ENCODE assay signal across 24 mouse cellular contexts in genomic region chr14:58322461-58322860, GRCm38 (mm10).
DNase-seq lines count a peak whose midpoint lies in the region; ATAC-seq and TF ChIP-seq lines count a peak whose summit lies in the region.
"Had no signal": no experiment of that assay in that cellular context is flagged by ENCODE, and none has a peak within 500 bp of the region (broad histone marks: within the 10 kb centered on the region; RNA-seq: fewer than 3 reads in every experiment).

No protein-coding gene starts in this region.

- no peak overlapping the region for H3K4me3 ChIP-seq in kidney, postnatal 0 days (replicated peaks; ENCODE audit: low read depth, low read length)
- no peak overlapping the region for H3K4me3 ChIP-seq in kidney, embryonic 14.5 days (ENCODE audit: low read length)
- H3K4me3 ChIP-seq in midbrain, postnatal 0 days (ENCODE audit: low read depth, low read length) = no peak overlapping the region
- H3K4me3 ChIP-seq in midbrain, embryonic 13.5 days (replicated peaks) = no peak overlapping the region
- H3K4me3 ChIP-seq: forebrain, embryonic 13.5 days; heart, embryonic 12.5 days; hindbrain, embryonic 12.5 days; left cerebral cortex, adult 2 months; limb, embryonic 10.5 days; liver, embryonic 15.5 days; lung, embryonic 15.5 days; midbrain, embryonic 10.5 days; neural tube, embryonic 15.5 days had no signal

- H3K9me3 ChIP-seq in kidney, postnatal 0 days (replicated peaks; ENCODE audit: low read length) = no peaks in the 10 kb centered on the region
- no peaks in the 10 kb centered on the region for H3K9me3 ChIP-seq in kidney, embryonic 14.5 days (ENCODE audit: control insufficient read depth, low read length)
- H3K9me3 ChIP-seq in midbrain, postnatal 0 days (ENCODE audit: low read length) = no peaks in the 10 kb centered on the region
- H3K9me3 ChIP-seq in midbrain, embryonic 13.5 days = no peaks in the 10 kb centered on the region
- H3K9me3 ChIP-seq: forebrain, embryonic 13.5 days; heart, embryonic 12.5 days; hindbrain, embryonic 12.5 days; limb, embryonic 10.5 days; liver, embryonic 15.5 days; lung, embryonic 15.5 days; midbrain, embryonic 10.5 days; neural tube, embryonic 15.5 days had no signal

- no peak overlapping the region for H3K4me2 ChIP-seq in kidney, postnatal 0 days (ENCODE audit: low read length)
- no peak overlapping the region for H3K4me2 ChIP-seq in kidney, embryonic 14.5 days (replicated peaks; ENCODE audit: low read depth, low read length)
- H3K4me2 ChIP-seq in midbrain, postnatal 0 days (ENCODE audit: low read depth, low read length, poor library complexity, severe bottlenecking) = no peak overlapping the region
- no peak overlapping the region for H3K4me2 ChIP-seq in midbrain, embryonic 13.5 days (replicated peaks)
- H3K4me2 ChIP-seq: forebrain, embryonic 13.5 days; heart, embryonic 12.5 days; hindbrain, embryonic 12.5 days; liver, embryonic 15.5 days; lung, embryonic 15.5 days; neural tube, embryonic 15.5 days had no signal

- 0 out of 2 replicates have a peak, but pooled peaks cover 2% of the 10 kb centered on the region for H3K4me1 ChIP-seq in kidney, postnatal 0 days (replicated peaks; ENCODE audit: insufficient read depth, low read length)
- no peaks in the 10 kb centered on the region for H3K4me1 ChIP-seq in kidney, embryonic 14.5 days (ENCODE audit: control insufficient read depth, insufficient read depth, low read length)
- no peaks in the 10 kb centered on the region for H3K4me1 ChIP-seq in midbrain, postnatal 0 days (ENCODE audit: insufficient read depth, low read length)
- no peaks in the 10 kb centered on the region for H3K4me1 ChIP-seq in midbrain, embryonic 13.5 days (replicated peaks)
- H3K4me1 ChIP-seq: forebrain, embryonic 13.5 days; liver, embryonic 15.5 days; midbrain, embryonic 10.5 days; neural tube, embryonic 15.5 days had no signal

- DNase-seq in heart, adult 11 months = peak; percentile 94
- DNase-seq in heart, adult 8-10 months (ENCODE audit: low spot score) = no peak
- peak; percentile 26 for DNase-seq in kidney, postnatal 0 days (ENCODE audit: low spot score)
- DNase-seq in midbrain, postnatal 0 days (ENCODE audit: low spot score) = peak; percentile 37
- DNase-seq: cerebellum, adult 11 months; heart, postnatal 10 days; liver; lung, postnatal 36 days had no signal

- 68% methylated on average over 4 of the region's 4 CpGs for WGBS in kidney, postnatal 0 days
- 69% methylated on average over 4 of the region's 4 CpGs for WGBS in kidney, embryonic 14.5 days
- WGBS in midbrain, postnatal 0 days = 76% methylated on average over 4 of the region's 4 CpGs
- 76% methylated on average over 4 of the region's 4 CpGs for WGBS in midbrain, embryonic 13.5 days

- H3K9ac ChIP-seq in kidney, postnatal 0 days (ENCODE audit: low read depth, low read length) = no peak overlapping the region
- H3K9ac ChIP-seq in kidney, embryonic 14.5 days (ENCODE audit: low read depth, low read length) = no peak overlapping the region
- no peak overlapping the region for H3K9ac ChIP-seq in midbrain, postnatal 0 days (replicated peaks; ENCODE audit: low read length, poor library complexity, severe bottlenecking)
- H3K9ac ChIP-seq in midbrain, embryonic 13.5 days (replicated peaks) = no peak overlapping the region
- H3K9ac ChIP-seq: forebrain, embryonic 13.5 days; heart, embryonic 12.5 days; hindbrain, embryonic 12.5 days; liver, embryonic 15.5 days; lung, embryonic 15.5 days; neural tube, embryonic 15.5 days had no signal

- no peaks in the 10 kb centered on the region for H3K27me3 ChIP-seq in kidney, postnatal 0 days (ENCODE audit: insufficient read depth, low read length)
- no peaks in the 10 kb centered on the region for H3K27me3 ChIP-seq in kidney, embryonic 14.5 days (ENCODE audit: control insufficient read depth, insufficient read depth, low read length)
- H3K27me3 ChIP-seq in midbrain, postnatal 0 days (ENCODE audit: insufficient read depth, low read length) = no peaks in the 10 kb centered on the region
- no peaks in the 10 kb centered on the region for H3K27me3 ChIP-seq in midbrain, embryonic 13.5 days
- H3K27me3 ChIP-seq: CH12.LX; forebrain, embryonic 13.5 days; heart, embryonic 12.5 days; hindbrain, embryonic 12.5 days; liver, embryonic 15.5 days; lung, embryonic 15.5 days; neural tube, embryonic 15.5 days; Patski had no signal

- H3K36me3 ChIP-seq in kidney, postnatal 0 days (ENCODE audit: insufficient read depth, low read length) = no peaks in the 10 kb centered on the region
- H3K36me3 ChIP-seq in kidney, embryonic 14.5 days (ENCODE audit: control insufficient read depth, insufficient read depth, low read length) = no peaks in the 10 kb centered on the region
- H3K36me3 ChIP-seq in midbrain, postnatal 0 days (ENCODE audit: insufficient read depth, low read length) = no peaks in the 10 kb centered on the region
- H3K36me3 ChIP-seq in midbrain, embryonic 13.5 days = no peaks in the 10 kb centered on the region
- H3K36me3 ChIP-seq: G1E; heart, embryonic 12.5 days; hindbrain, embryonic 12.5 days; limb, embryonic 10.5 days; liver, embryonic 15.5 days; lung, embryonic 15.5 days; midbrain, embryonic 10.5 days; neural tube, embryonic 15.5 days had no signal

- ATAC-seq in kidney, postnatal 0 days (replicated peaks; ENCODE audit: low FRiP score, low read depth) = no peak
- ATAC-seq in kidney, embryonic 14.5 days (ENCODE audit: low FRiP score, low TSS enrichment) = no peak
- ATAC-seq in midbrain, postnatal 0 days (ENCODE audit: low FRiP score) = no peak
- no peak for ATAC-seq in midbrain, embryonic 13.5 days
- no peak for ATAC-seq in CD4-positive, CD25-positive, alpha-beta regulatory T cell, adult 4 months
- ATAC-seq: forebrain, embryonic 13.5 days; Patski had no signal

- H3K27ac ChIP-seq in kidney, postnatal 0 days = no peak overlapping the region
- H3K27ac ChIP-seq in kidney, embryonic 14.5 days (ENCODE audit: low read depth, low read length) = no peak overlapping the region
- no peak overlapping the region for H3K27ac ChIP-seq in midbrain, postnatal 0 days (ENCODE audit: low read depth, low read length)
- no peak overlapping the region for H3K27ac ChIP-seq in midbrain, embryonic 13.5 days
- H3K27ac ChIP-seq: forebrain, embryonic 13.5 days; hindbrain, embryonic 12.5 days; left cerebral cortex, adult 2 months; limb, embryonic 10.5 days; liver, embryonic 15.5 days; lung, embryonic 15.5 days; midbrain, embryonic 10.5 days; neural tube, embryonic 15.5 days; stomach, postnatal 0 days had no signal

- no peak for TF ChIP-seq CTCF in kidney, postnatal 0 days (IDR thresholded peaks at IDR 0.05; ENCODE audit: low read depth)
- TF ChIP-seq CTCF in midbrain, postnatal 0 days (IDR thresholded peaks at IDR 0.05) = no peak
